Mouse (Mus musculus) gastrocnemius, adult 2 months (tissue): Measurements from ENCODE around the gene Cbx2. TPM values are rescaled to one million over a fixed set of nuclear protein-coding genes. Genes with fewer than 3 reads are reported as not detected.

Experiments used
- DNase-seq: peaks from one replicate; pipeline ENCODE4 v3.0.0; 2022
- H3K27ac ChIP-seq: fragments of 200-600 bp; 2 replicates; pipeline ENCODE4 v1.8.1; 2022; ENCODE audit warnings: mild to moderate bottlenecking
- H3K4me3 ChIP-seq: fragments of 200-600 bp; 2 replicates; pipeline ENCODE4 v1.8.1; 2022; ENCODE audit warnings: mild to moderate bottlenecking, moderate library complexity
- CTCF ChIP-seq: fragments of 200-600 bp; IDR thresholded peaks from 2 replicates; pipeline ENCODE4 v1.8.1; 2022; ENCODE audit warnings: antibody characterized with exemption, mild to moderate bottlenecking, moderate library complexity
- intact Hi-C: fragments of 180-260 bp; cut with DNase I; formaldehyde crosslinking; loops from one replicate; pipeline ENCODE4 v1.15.1; 2025
- long read RNA-seq, 2 experiments: library from polyadenylated mRNA; stranded (forward); transcript quantifications; one replicate each; pipeline ENCODE4 v2.0.0; 2021
- total RNA-seq, 2 experiments: library from RNA; stranded (reverse); gene quantifications; 2 replicates each; pipeline ENCODE4 v1.2.3; 2021

Gene Cbx2
- total RNA-seq: under 1 TPM; 0.69 to 0.95 TPM
- long read RNA-seq, experiment 1, partial matches to known transcripts: 0 of 1 reads
- long read RNA-seq, experiment 1, other reads (novel, unspliced or antisense): 0 of 1 reads
- long read RNA-seq, experiment 2, partial matches to known transcripts: 0 of 4 reads
- long read RNA-seq, experiment 2, other reads (novel, unspliced or antisense): 1 of 4 reads

DNA sequence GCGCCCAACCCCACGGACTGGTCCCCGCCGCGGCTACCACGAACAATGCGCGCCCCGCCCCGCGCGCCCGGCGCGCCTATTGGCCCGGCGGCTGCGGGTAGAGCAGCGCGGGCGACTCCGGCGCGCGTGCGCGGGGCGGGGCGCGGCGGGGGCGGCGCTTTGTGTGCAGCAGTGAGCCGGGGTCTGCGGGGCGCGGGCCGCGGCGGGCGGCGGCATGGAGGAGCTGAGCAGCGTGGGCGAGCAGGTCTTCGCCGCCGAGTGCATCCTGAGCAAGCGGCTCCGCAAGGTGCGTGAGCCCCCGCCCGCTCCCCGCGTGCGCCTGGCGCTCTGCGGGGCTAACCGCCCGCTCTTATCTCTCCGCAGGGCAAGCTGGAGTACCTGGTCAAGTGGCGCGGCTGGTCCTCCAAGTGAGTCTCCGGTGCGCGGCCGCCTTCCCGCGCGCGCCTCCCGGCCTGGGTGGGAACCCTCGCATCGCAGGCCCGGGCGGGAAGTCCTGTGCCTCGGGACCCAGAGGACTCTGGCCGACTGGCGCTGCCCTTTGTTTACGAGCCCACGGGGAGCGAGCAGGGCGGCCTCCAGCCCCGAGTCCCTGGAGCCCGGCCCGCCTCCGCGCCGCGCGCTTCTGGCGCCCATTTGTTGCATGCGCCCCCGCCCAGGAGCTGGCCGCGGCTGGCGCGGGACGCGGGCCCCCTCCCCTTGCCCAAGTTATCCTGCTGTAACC lies at the start of gene Cbx2:
Cbx2 (plus strand) TSS at position 68 of the 721 bp plus-strand sequence.
- peak within 1 kb of the TSS; percentile 79 for H3K27ac ChIP-seq
- intact Hi-C loops: no loop called here
- DNase-seq: peak; percentile 93

DNA sequence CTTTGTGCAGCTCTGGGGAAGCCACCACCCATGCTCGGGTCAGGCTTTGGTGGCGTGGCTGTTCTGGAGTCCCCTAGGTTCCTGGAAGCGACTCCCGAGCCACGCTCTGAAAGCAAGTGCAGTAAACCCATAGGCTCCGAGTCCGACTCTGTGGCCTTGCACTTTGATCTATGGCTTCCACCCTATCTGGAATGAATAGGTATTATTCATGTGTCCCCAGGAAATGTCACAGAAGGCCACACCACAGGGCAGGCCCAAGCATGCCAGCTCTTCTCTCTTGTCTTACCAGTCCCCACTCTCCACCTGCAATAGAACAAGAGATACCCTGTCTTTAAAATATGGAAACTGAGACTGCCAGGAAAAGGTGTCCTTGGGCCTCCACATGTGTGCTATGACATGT lies 48.4 kb upstream of the Cbx2 start:
- no peak for DNase-seq
- intact Hi-C loops: loop anchor here (10.0 kb wide), 1 partner anchor 230 kb away; no protein-coding TSS in a partner anchor
- Histone ChIP-seq H3K4me3 (no peak overlapping the region), H3K27ac (no peak overlapping the region)
- TF ChIP-seq CTCF: no peak

More for the DNA sequence above, at the start of gene Cbx2:
- peak within 1 kb of the TSS; percentile 96 for H3K4me3 ChIP-seq
- TF ChIP-seq CTCF: no peak

DNA sequence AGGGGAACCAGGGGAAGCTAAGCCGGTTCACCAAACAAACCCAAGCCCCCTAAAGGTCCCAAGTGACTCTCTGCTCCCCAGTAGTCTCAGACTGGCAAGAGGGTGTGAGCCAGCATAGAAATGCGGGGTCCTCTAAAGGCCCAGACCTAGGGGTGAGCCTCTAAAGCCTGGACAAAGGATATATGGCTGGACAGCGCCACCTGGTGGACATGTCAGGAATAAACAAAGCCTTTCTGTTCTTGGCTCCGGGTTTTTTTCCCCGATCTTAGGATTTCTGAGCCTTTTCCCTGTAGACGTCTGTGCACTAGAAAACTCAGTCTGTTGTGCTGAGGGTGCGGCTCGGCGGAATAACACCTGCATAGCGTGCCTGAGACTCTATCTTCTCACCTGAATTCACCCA lies 47.3 kb upstream of the Cbx2 start:
- Histone ChIP-seq H3K4me3 (peak overlapping the region; percentile 64), H3K27ac (no peak overlapping the region)

DNA sequence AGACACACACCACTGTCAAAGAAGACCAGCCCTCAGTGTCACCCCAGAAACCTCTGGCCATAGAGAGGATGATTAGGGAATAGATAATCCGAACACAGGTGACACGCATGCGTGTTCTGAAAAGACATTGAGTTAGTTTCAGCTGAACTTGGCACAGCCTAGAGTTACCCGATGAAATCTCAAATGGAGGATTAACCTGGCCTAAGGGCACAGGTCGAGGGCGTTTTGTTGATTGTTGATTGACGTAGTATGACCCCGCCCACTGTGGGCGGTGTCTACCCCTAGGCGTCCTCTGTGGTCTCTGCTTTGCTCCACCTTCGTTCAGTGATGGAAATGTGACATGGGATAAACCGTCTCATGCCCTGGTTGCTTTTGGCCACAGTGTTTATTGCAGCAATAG lies 46.8 kb upstream of the Cbx2 start:
- no peak for DNase-seq
- peak overlapping the region; percentile 64 for H3K4me3 ChIP-seq
- H3K27ac ChIP-seq: no peak overlapping the region
- TF ChIP-seq CTCF: no peak
- intact Hi-C loops: loop anchor here (10.0 kb wide), 1 partner anchor 231 kb away; no protein-coding TSS in a partner anchor

More for the DNA sequence above, 47.3 kb upstream of the Cbx2 start:
- intact Hi-C loops: loop anchor here (10.0 kb wide), 1 partner anchor 231 kb away; no protein-coding TSS in a partner anchor
- peak; percentile 88; the same call in 1 of the 2 replicates for TF ChIP-seq CTCF
- peak; percentile 62 for DNase-seq

DNA sequence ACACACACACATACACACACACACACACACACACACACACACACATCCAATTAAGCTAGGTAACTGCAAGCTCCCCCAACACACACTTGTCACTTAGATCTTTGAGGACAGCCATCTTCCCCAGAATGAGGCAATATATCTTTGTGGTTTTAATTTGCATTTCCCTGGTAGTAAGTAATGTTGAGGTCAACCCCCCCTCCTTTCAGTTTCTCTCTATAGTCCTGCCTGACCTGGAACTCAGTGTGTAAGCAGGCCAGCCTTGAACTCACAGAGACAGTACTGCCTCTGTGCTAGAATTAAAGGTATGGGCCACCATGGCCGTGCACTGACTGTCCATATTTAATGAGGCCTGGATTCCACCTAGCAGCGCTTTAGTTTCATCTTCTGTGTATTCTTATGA lies 42.4 kb upstream of the Cbx2 start:
- intact Hi-C loops: no loop called here
- H3K27ac ChIP-seq: no peak overlapping the region
- no peak for DNase-seq
- no peak for TF ChIP-seq CTCF
- H3K4me3 ChIP-seq: no peak overlapping the region

DNA sequence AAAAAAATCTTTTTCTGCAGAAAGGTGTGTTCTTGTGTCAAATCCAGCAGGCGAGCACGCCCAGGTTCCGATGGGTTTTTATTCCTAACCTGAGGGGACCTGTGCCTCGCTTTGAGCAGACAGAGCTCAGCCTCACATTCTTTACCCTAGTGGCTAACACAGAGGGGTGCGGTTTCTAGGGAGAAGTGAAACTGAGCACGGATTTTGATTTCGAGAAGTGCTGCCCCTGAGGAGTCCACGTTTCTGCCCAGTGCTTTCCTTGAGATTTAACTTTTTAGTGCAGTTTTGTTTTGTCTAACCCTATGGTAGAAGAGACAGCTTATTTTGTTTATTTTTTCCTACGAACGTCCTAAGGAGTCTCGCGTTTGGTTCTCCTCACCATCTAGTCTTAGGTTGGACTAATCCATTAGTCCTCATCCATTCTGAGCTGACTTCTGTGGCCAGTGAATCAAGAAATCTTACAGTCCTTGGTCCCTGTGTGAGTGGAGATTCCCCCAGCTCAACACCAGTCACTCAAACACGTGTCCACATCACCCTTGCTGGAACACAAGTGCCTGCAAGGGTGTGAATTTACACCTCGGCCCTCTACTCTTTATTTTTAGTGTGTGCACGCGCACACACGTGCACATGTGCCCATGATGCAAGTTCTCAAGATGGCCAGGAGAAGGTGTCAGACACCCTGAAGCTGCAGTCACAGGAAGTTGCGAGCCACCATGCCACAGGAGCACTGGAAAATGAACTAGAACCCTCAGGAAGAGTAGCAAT lies 41.6 kb upstream of the Cbx2 start:
- no peak for TF ChIP-seq CTCF
- no peak overlapping the region for H3K27ac ChIP-seq
- no peak overlapping the region for H3K4me3 ChIP-seq
- no peak for DNase-seq
- intact Hi-C loops: no loop called here

DNA sequence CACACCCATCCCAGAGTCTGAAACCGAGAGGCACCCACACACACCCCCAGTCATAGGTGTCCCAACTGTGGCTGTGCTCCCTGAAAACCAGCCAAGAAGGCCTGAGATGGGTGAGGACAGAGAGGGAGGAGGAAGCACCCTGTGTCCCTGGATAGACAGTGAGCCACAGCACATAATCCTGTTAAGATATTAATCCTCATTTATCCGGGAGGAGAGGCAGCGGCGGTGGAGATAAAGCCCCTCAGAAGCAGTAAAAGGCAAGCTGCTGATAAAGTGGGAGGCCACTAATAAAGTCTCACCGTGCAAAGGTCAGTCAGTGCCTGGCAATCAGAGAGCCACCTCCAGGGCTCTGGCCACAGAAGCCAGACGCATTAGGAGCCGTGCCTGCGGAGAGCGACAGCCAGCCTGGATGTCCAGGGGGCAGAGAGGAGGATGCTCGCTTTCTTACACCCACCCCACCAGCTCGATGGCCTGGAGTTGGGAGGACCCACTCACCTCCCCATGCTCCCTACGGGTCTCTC lies 40.1 kb upstream of the Cbx2 start:
- no peak overlapping the region for H3K4me3 ChIP-seq

DNA sequence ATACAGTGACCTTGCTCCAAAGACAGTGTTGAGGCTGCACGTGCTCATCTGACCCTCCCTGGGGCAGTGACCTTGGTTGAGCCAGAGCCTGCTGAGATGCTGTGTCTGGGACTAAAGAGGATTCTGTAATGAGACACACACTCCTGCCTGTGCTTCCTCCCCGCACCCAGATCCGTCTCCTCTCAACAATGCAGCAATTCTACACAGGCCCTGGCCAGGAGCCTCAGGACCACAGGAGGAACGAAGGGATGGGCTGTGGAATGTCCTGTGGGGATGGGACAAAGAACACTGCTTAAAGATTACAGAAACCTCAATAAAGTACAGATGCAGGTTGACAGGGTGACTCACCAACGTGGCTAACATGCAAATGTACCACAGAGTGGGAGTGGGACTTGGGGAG lies 37.2 kb upstream of the Cbx2 start:
- no peak for DNase-seq
- no peak overlapping the region for H3K27ac ChIP-seq
- intact Hi-C loops: no loop called here
- no peak overlapping the region for H3K4me3 ChIP-seq
- no peak for TF ChIP-seq CTCF

More for the DNA sequence above, 40.1 kb upstream of the Cbx2 start:
- DNase-seq: no peak
- intact Hi-C loops: no loop called here
- no peak overlapping the region for H3K27ac ChIP-seq
- no peak for TF ChIP-seq CTCF

DNA sequence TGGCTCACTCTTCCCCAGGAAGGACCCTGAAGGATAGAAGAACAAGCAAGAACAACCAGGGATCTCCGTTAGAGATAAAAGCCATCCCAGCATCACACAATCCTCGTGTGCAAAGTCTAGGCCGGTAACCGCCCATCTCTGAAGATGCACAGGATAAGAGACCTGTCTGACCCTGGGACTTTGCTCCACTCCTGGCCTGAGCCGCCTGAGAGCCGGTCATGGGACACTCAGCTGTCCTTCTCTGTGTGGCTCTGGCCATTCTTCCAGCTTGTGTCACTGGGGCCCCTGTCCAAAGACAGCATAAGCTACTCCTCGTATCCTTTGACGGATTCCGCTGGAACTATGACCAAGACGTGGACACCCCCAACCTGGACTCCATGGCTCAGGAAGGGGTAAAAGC lies 34.8 kb upstream of the Cbx2 start, which contains the start of gene Enpp7:
Enpp7 (plus strand) TSS at position 190 of the 400 bp plus-strand sequence.
- Histone ChIP-seq H3K27ac (no peak within 1 kb of the TSS), H3K4me3 (no peak within 1 kb of the TSS)
- intact Hi-C loops: no loop called here
- no peak for TF ChIP-seq CTCF
- no peak for DNase-seq

DNA sequence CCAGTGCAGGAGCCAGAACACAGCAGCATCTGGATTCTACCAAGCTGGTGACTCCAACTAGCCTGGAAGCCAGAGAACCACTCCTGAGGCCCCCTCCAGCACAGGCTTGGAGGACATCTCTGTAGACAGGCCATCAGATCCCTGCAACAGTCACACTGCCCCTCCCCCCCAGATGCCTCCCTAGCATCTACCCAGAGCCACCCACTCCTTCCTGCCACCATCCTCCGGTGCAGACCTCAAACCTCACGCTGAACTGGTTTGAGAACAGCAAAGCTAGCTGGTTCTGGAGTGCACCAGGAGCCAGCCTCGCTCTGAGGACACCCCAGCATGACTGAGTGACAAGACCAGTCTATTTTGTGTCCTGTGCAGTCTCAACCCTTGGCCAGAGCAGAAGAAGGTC lies 30.0 kb upstream of the Cbx2 start:
- intact Hi-C loops: no loop called here
- Histone ChIP-seq H3K4me3 (no peak overlapping the region), H3K27ac (no peak overlapping the region)
- DNase-seq: no peak
- TF ChIP-seq CTCF: no peak

DNA sequence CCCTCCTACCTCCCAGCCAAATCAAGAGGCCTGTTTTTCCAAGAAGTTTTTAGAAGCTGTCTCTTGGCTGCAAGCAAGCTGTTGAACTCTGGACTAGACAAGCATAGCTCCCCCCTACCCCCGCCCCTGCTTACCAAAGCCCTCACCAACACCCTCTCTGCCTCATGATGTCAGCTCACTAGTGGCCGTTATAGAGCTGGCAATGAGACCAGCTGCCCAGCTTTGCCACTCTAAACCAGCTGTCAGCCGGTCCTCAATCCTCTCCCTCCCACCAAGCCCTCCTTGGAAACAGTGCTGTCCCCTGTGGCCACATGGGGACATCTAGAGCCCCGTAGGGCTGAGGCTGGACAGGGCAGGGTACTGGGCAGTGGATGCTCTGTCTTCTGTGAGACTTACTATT lies 27.3 kb upstream of the Cbx2 start:
- no peak overlapping the region for H3K4me3 ChIP-seq
- DNase-seq: no peak
- no peak overlapping the region for H3K27ac ChIP-seq
- intact Hi-C loops: no loop called here
- no peak for TF ChIP-seq CTCF

DNA sequence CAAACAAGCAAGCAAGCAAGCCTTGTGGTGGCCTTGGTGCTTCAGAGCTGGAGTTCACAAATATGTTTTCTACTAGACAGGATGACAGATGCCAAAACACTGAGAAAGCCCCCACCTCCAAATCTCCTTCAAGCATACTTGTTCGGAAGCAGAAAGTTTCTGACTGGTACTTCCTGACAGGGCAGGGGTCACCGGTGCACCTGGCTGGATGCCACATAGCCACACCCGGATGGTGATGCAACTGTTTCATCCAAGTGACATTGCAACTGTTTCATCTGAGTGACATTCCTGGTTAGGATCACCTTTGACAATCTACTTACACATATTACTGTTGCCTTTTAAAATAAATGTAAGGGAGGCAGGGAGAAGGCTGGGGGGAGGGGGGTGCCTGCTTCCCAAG lies 25.6 kb upstream of the Cbx2 start:
- H3K27ac ChIP-seq: no peak overlapping the region
- TF ChIP-seq CTCF: no peak

More for the DNA sequence above, 25.6 kb upstream of the Cbx2 start:
- no peak for DNase-seq
- no peak overlapping the region for H3K4me3 ChIP-seq
- intact Hi-C loops: no loop called here
